Mouse (Mus musculus): Measurements from ENCODE around the gene Mcl1. TPM values are rescaled to one million over a fixed set of nuclear protein-coding genes. Genes with fewer than 3 reads are reported as not detected.
"Not testable (repeated sequence)": the region's sequence is repeated elsewhere in the genome, so short reads cannot be mapped to it uniquely, and the experiment has no call there.

Mcl1 gene
- polyA plus RNA-seq, 1 experiment: 45.4 TPM

GRCm38 (mm10) chr3:95651391-95652203 lies 7.0 kb upstream of the Mcl1 start:
- Histone ChIP-seq H3K4me3 (replicated peaks; ENCODE audit: insufficient read depth, low read depth, low read length) (no peak overlapping the region), H3K27me3 (ENCODE audit: control insufficient read depth, insufficient read depth, low read length) (no peaks in the 10 kb centered on the region), H3K27ac (ENCODE audit: insufficient read depth, low read length) (no peak overlapping the region), H3K4me1 (ENCODE audit: control insufficient read depth, insufficient read depth, low read length) (no peaks in the 10 kb centered on the region)
- WGBS: 89% methylated on average over 16 of the region's 16 CpGs
- no peak for DNase-seq
- no peak for TF ChIP-seq POLR2A (IDR thresholded peaks at IDR 0.05; ENCODE audit: borderline replicate concordance, insufficient read depth, low read length)
- TF ChIP-seq CTCF (IDR thresholded peaks at IDR 0.05; ENCODE audit: borderline replicate concordance, insufficient read depth, low read depth, low read length): no peak

DNA sequence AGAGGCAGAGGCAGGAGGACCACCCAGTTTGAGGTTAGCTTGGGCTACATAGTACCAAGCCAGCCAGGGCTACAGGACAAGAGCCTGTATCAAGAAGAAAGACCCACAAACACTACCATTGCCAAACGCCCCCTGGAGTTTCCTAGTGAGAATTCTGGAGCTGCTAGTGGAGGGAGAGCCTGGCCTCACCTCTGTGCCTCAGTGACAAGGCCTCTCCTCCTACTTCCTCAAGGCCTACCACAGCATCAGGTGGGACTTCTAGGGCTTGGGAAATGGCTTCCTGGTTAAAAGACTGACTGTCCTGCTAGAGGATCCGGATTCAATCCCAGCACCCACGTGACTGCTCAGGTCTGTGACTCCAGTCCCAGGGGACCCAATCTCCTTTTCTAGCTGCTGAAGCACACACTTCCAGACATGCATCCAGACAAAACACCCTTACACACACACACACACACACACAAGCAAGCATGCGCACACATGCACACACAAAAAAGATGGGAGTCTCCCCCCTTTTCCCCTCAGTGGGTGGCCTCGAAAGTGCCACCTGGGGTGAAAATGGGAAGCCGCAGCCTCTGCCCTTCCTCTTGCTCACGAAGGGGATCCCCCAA lies 6.3 kb upstream of the Mcl1 start:
- TF ChIP-seq CTCF (IDR thresholded peaks at IDR 0.05; ENCODE audit: borderline replicate concordance, insufficient read depth, low read depth, low read length): no peak
- no peak for TF ChIP-seq POLR2A (IDR thresholded peaks at IDR 0.05; ENCODE audit: borderline replicate concordance, insufficient read depth, low read length)
- no peak for DNase-seq
- Histone ChIP-seq H3K27me3 (ENCODE audit: control insufficient read depth, insufficient read depth, low read length) (no peaks in the 10 kb centered on the region), H3K27ac (ENCODE audit: insufficient read depth, low read length) (no peak overlapping the region), H3K4me3 (replicated peaks; ENCODE audit: insufficient read depth, low read depth, low read length) (no peak overlapping the region), H3K4me1 (ENCODE audit: control insufficient read depth, insufficient read depth, low read length) (no peaks in the 10 kb centered on the region)
- 64% methylated on average over 7 of the region's 7 CpGs for WGBS

- no peak for DNase-seq
- Histone ChIP-seq H3K27me3 (ENCODE audit: control insufficient read depth, insufficient read depth, low read length) (no peaks in the 10 kb centered on the region), H3K4me3 (replicated peaks; ENCODE audit: insufficient read depth, low read depth, low read length) (no peak overlapping the region), H3K4me1 (ENCODE audit: control insufficient read depth, insufficient read depth, low read length) (no peaks in the 10 kb centered on the region), H3K27ac (ENCODE audit: insufficient read depth, low read length) (no peak overlapping the region)
- TF ChIP-seq CTCF (IDR thresholded peaks at IDR 0.05; ENCODE audit: borderline replicate concordance, insufficient read depth, low read depth, low read length): no peak
- TF ChIP-seq POLR2A (IDR thresholded peaks at IDR 0.05; ENCODE audit: borderline replicate concordance, insufficient read depth, low read length): no peak
- WGBS: 45% methylated on average over 6 of the region's 6 CpGs
Measured at GRCm38 (mm10) chr3:95652871-95653270, 5.7 kb upstream of the Mcl1 start.

DNA sequence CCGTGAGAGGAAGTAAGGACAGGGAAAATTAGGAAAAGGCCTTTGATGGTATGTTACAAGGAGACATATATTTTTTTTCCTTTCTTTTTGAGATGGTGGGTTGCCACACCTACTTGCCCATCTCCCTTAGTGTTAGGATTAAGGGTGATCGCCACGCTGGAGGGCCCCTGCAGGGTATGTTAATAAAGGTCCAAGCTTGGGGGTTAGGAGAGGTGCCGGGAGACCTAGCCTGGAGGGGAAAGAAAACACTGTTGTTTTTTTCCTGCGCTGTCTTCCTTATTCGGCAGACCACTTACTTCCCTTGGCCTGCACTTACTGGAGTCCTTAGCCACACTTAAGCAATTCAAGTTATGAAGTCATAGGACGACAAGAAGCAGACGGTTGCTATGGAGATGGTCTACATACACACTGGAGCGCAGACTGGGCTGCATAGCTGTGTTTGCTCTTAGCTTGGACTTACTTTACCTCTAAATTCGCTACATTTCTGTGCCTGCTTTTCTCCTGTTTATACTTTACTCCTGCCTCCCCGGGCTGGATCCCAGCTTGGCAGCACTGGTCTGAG lies 5.0 kb upstream of the Mcl1 start:
- WGBS: 39% methylated on average over 11 of the region's 11 CpGs
- H3K4me1 ChIP-seq (ENCODE audit: control insufficient read depth, insufficient read depth, low read length): no peaks in the 10 kb centered on the region
- no peaks in the 10 kb centered on the region for H3K27me3 ChIP-seq (ENCODE audit: control insufficient read depth, insufficient read depth, low read length)
- no peak overlapping the region for H3K27ac ChIP-seq (ENCODE audit: insufficient read depth, low read length)
- TF ChIP-seq CTCF (IDR thresholded peaks at IDR 0.05; ENCODE audit: borderline replicate concordance, insufficient read depth, low read depth, low read length) (no peak), POLR2A (IDR thresholded peaks at IDR 0.05; ENCODE audit: borderline replicate concordance, insufficient read depth, low read length) (no peak)
- no peak overlapping the region for H3K4me3 ChIP-seq (replicated peaks; ENCODE audit: insufficient read depth, low read depth, low read length)
- DNase-seq: no peak

DNA sequence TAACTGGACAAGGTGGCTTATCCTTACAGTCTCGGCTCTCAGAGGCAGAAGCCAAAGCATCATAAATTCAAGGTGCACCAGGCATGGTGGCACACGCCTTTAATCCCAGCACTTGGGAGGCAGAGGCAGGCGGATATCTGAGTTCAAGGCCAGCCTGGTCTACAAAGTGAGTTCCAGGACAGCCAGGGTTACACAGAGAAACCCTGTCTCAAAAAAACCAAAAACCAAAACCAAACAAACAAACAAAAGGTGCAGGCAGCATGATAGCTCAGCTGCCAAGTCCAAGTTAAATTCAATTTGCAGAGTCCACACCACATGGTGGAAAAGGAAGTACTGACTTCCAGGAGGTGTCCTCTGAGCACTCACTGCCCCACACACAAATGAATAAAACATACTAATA lies 4.2 kb upstream of the Mcl1 start:
- not testable (repeated sequence) for H3K4me3 ChIP-seq (replicated peaks; ENCODE audit: insufficient read depth, low read depth, low read length); H3K4me1 ChIP-seq (ENCODE audit: control insufficient read depth, insufficient read depth, low read length); H3K27me3 ChIP-seq (ENCODE audit: control insufficient read depth, insufficient read depth, low read length); H3K27ac ChIP-seq (ENCODE audit: insufficient read depth, low read length); DNase-seq
- 92% methylated on average over 3 of the region's 3 CpGs for WGBS

DNA sequence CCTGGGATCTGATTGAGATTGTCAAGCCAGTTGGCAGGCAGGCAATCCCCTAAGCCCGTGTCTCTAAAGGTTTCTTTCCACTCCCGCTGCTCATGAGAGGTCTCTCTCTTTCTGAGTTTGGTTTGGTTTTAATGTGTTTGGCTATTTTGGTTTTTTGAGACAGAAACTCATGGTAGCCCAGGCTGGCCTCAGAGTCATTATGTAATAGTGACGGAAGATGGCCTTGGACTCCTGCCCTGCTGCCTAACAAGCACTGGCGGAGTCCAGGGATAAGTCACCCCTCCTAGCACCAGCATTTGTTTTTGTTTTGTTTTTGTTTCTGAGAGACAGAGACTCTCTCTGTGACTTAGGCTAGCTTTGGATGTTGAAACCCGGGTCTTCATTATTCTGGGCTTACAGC lies 3.2 kb upstream of the Mcl1 start:
- 73% methylated on average over 5 of the region's 5 CpGs for WGBS
- Histone ChIP-seq H3K27ac (ENCODE audit: insufficient read depth, low read length) (no peak overlapping the region), H3K4me3 (replicated peaks; ENCODE audit: insufficient read depth, low read depth, low read length) (no peak overlapping the region), H3K27me3 (ENCODE audit: control insufficient read depth, insufficient read depth, low read length) (no peaks in the 10 kb centered on the region), H3K4me1 (ENCODE audit: control insufficient read depth, insufficient read depth, low read length) (no peaks in the 10 kb centered on the region)
- DNase-seq: no peak
- no peak for TF ChIP-seq POLR2A (IDR thresholded peaks at IDR 0.05; ENCODE audit: borderline replicate concordance, insufficient read depth, low read length)
- TF ChIP-seq CTCF (IDR thresholded peaks at IDR 0.05; ENCODE audit: borderline replicate concordance, insufficient read depth, low read depth, low read length): no peak

DNA sequence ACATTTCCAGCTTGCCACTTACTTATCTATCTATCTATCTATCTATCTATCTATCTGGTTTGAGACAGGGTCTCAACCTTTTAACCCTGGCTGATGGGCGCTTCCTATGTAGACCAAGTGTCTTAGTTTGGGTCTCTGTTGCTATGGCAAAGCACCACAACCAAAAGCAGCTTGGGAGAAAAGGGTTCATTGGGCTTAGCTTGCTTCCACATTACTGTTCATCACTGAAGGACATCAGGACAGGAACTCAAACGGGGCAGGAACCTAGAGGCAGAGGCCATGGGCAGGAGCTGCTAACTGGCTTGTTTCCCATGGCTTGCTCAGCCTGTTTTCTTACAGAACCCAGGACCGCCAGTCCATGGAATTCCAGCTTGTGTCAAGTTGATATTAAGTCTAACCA lies 1.5 kb upstream of the Mcl1 start:
- Histone ChIP-seq H3K4me3 (replicated peaks; ENCODE audit: insufficient read depth, low read depth, low read length) (no peak overlapping the region), H3K27ac (ENCODE audit: insufficient read depth, low read length) (no peak overlapping the region), H3K27me3 (ENCODE audit: control insufficient read depth, insufficient read depth, low read length) (no peaks in the 10 kb centered on the region), H3K4me1 (ENCODE audit: control insufficient read depth, insufficient read depth, low read length) (peaks cover 4% of the 10 kb centered on the region; the same call in 1 of the 2 replicates)
- 90% methylated on average over 3 of the region's 3 CpGs for WGBS
- TF ChIP-seq POLR2A (IDR thresholded peaks at IDR 0.05; ENCODE audit: borderline replicate concordance, insufficient read depth, low read length) (no peak), CTCF (IDR thresholded peaks at IDR 0.05; ENCODE audit: borderline replicate concordance, insufficient read depth, low read depth, low read length) (no peak)
- DNase-seq: no peak

- 85% methylated on average over 3 of the region's 3 CpGs for WGBS
- no peak for TF ChIP-seq CTCF (IDR thresholded peaks at IDR 0.05; ENCODE audit: borderline replicate concordance, insufficient read depth, low read depth, low read length)
- no peak for TF ChIP-seq POLR2A (IDR thresholded peaks at IDR 0.05; ENCODE audit: borderline replicate concordance, insufficient read depth, low read length)
- Histone ChIP-seq H3K27me3 (ENCODE audit: control insufficient read depth, insufficient read depth, low read length) (no peaks in the 10 kb centered on the region), H3K4me3 (replicated peaks; ENCODE audit: insufficient read depth, low read depth, low read length) (no peak overlapping the region), H3K27ac (ENCODE audit: insufficient read depth, low read length) (no peak overlapping the region), H3K4me1 (ENCODE audit: control insufficient read depth, insufficient read depth, low read length) (peaks cover 7% of the 10 kb centered on the region)
- no peak for DNase-seq
Measured at GRCm38 (mm10) chr3:95657711-95658110, 877 bp upstream of the Mcl1 start.
